Comparison of ENCODE assay signal across 9 mouse cellular contexts in the genomic region with DNA sequence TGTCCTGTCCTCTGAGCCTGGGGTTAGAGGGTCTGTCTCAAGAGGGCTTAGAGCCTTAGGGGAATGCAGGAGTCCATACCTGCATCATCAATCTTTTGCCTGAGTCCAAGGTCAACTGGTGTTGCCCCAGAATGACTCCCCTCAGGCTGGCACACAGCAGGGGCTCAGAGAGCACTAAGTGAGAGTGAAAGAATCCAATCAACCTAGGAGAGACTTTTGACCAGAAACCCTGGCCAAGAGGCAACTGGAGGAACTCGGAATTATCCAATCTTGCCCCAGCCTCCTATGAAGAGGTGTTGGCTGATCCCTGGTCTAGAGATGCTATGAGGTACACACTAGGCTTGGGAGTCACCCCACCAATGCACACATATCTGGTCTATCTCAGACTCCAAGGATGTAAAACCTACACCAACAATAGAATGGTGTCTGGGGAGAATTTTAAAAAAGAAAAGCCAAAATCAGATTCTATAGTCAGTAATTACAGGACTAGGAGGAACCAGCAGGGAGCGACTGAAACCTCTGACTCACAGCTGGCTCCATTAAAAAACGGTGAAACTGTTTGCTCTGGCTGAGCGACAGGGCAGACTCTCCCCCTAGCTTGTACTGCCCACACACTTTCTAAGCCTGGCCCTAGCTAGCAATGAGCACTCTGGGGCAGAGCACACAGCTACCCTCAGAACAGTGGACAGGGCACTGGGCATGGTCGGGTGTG. TPM values are rescaled to one million over a fixed set of nuclear protein-coding genes. Genes with fewer than 3 reads are reported as not detected.
DNase-seq lines count a peak whose midpoint lies in the region; ATAC-seq and TF ChIP-seq lines count a peak whose summit lies in the region.
"Had no signal": no experiment of that assay in that cellular context is flagged by ENCODE, and none has a peak within 500 bp of the region (broad histone marks: within the 10 kb centered on the region; RNA-seq: fewer than 3 reads in every experiment).

No protein-coding gene starts in this region.

- no peak for ATAC-seq in limb, embryonic 14.5 days (ENCODE audit: low FRiP score, low read depth)
- ATAC-seq: forebrain, embryonic 15.5 days had no signal

- intact Hi-C loops in left cerebral cortex, adult 2 months (cut with DNase I) = no loop called here

- TF ChIP-seq POLR2A in cerebellum, adult 2 months (IDR thresholded peaks at IDR 0.05; ENCODE audit: borderline replicate concordance, insufficient read depth, low read length) = no peak
- no peak for TF ChIP-seq POLR2A in limb, embryonic 14.5 days (IDR thresholded peaks at IDR 0.05; ENCODE audit: borderline replicate concordance, extremely low read depth, insufficient read depth, insufficient read length)

- no peak for DNase-seq in cerebellum, adult 2 months
- no peak for DNase-seq in cerebellum, postnatal 14 days
- DNase-seq in left cerebral cortex, adult 2 months (ENCODE audit: extremely low spot score in 1 of 2, low spot score in 2 of 2) = no peak
- no peak for DNase-seq in left cerebral cortex, adult 8-10 months (ENCODE audit: low spot score in 2 of 2)
- DNase-seq in embryonic facial prominence, embryonic 10.5 days (ENCODE audit: low spot score) = no peak
- peak; percentile 34 for DNase-seq in limb, embryonic 14.5 days (ENCODE audit: low spot score)
- no peak for DNase-seq in spleen, adult 12 weeks (ENCODE audit: low spot score)
- no peak for DNase-seq in urinary bladder, adult 2 months (ENCODE audit: low spot score)

- H3K9me3 ChIP-seq in embryonic facial prominence, embryonic 10.5 days = no peaks in the 10 kb centered on the region
- H3K9me3 ChIP-seq in limb, embryonic 14.5 days (ENCODE audit: control insufficient read depth, low read length) = no peaks in the 10 kb centered on the region
- H3K9me3 ChIP-seq: forebrain, embryonic 15.5 days had no signal

- peaks cover 52% of the 10 kb centered on the region for H3K36me3 ChIP-seq in embryonic facial prominence, embryonic 10.5 days (replicated peaks)
- H3K36me3 ChIP-seq in limb, embryonic 14.5 days (ENCODE audit: control insufficient read depth, insufficient read depth, low read length) = 0 out of 2 replicates have a peak, but pooled peaks cover 2% of the 10 kb centered on the region
- H3K36me3 ChIP-seq: forebrain, embryonic 15.5 days had no signal

- no peaks in the 10 kb centered on the region for H3K27me3 ChIP-seq in cerebellum, adult 2 months (ENCODE audit: control insufficient read depth, insufficient read depth, low read length)
- H3K27me3 ChIP-seq in embryonic facial prominence, embryonic 10.5 days (replicated peaks; ENCODE audit: low read depth, poor library complexity, severe bottlenecking) = no peaks in the 10 kb centered on the region
- no peaks in the 10 kb centered on the region for H3K27me3 ChIP-seq in limb, embryonic 14.5 days (ENCODE audit: control insufficient read depth, insufficient read depth, low read length)
- H3K27me3 ChIP-seq: forebrain, embryonic 15.5 days had no signal

- H3K27ac ChIP-seq in cerebellum, adult 2 months (ENCODE audit: insufficient read depth, low read length) = 0 out of 2 replicates have a peak overlapping the region, but pooled peaks have one; percentile 30
- peak overlapping the region; percentile 29; the same call in 1 of the 2 replicates for H3K27ac ChIP-seq in left cerebral cortex, adult 2 months
- peak overlapping the region; percentile 55 for H3K27ac ChIP-seq in embryonic facial prominence, embryonic 10.5 days (replicated peaks)
- H3K27ac ChIP-seq in limb, embryonic 14.5 days (replicated peaks; ENCODE audit: low read depth, low read length) = peak overlapping the region; percentile 65; the same call in 1 of the 2 replicates
- H3K27ac ChIP-seq: forebrain, embryonic 15.5 days had no signal

- H3K4me1 ChIP-seq in cerebellum, adult 2 months (ENCODE audit: control insufficient read depth, insufficient read depth, low read length) = peaks cover 31% of the 10 kb centered on the region
- H3K4me1 ChIP-seq in embryonic facial prominence, embryonic 10.5 days = peaks cover 67% of the 10 kb centered on the region
- peaks cover 25% of the 10 kb centered on the region for H3K4me1 ChIP-seq in limb, embryonic 14.5 days (ENCODE audit: control insufficient read depth, insufficient read depth, low read length)

- no peak overlapping the region for H3K4me2 ChIP-seq in limb, embryonic 14.5 days (replicated peaks; ENCODE audit: low read depth, low read length, severe bottlenecking)
- H3K4me2 ChIP-seq: forebrain, embryonic 15.5 days had no signal

- no peak overlapping the region for H3K9ac ChIP-seq in limb, embryonic 14.5 days (ENCODE audit: low read depth, low read length, severe bottlenecking)
- H3K9ac ChIP-seq: forebrain, embryonic 15.5 days had no signal

- TF ChIP-seq CTCF in cerebellum, adult 2 months (IDR thresholded peaks at IDR 0.05; ENCODE audit: borderline replicate concordance, insufficient read depth, low read depth, low read length) = no peak
- no peak; the same call in none of the 2 replicates for TF ChIP-seq CTCF in left cerebral cortex, adult 2 months (IDR thresholded peaks at IDR 0.05)

- H3K4me3 ChIP-seq in cerebellum, adult 2 months (replicated peaks; ENCODE audit: insufficient read depth, low read depth, low read length) = no peak overlapping the region
- H3K4me3 ChIP-seq in left cerebral cortex, adult 2 months = no peak overlapping the region
- H3K4me3 ChIP-seq in embryonic facial prominence, embryonic 10.5 days = no peak overlapping the region
- no peak overlapping the region for H3K4me3 ChIP-seq in limb, embryonic 14.5 days (replicated peaks; ENCODE audit: low read length)
- H3K4me3 ChIP-seq: forebrain, embryonic 15.5 days had no signal

- 50% methylated on average over 5 of the region's 5 CpGs for WGBS in cerebellum, adult 2 months
- WGBS in embryonic facial prominence, embryonic 10.5 days = 62% methylated on average over 5 of the region's 5 CpGs
- WGBS in limb, embryonic 14.5 days = 34% methylated on average over 5 of the region's 5 CpGs

RNA-seq across cellular contexts. Expression of a gene that starts 31.7 kb away (rescaled TPM):
- polyA plus RNA-seq in cerebellum, adult 2 months (2012; rRNA removed) = 129 and 135 TPM in 2 replicates
- 100 to 1,000 TPM; 196 to 199 TPM for total RNA-seq in left cerebral cortex, adult 2 months (2021)
- 100 to 1,000 TPM; 161 to 178 (median 177) TPM for total RNA-seq in left cerebral cortex, adult 8-10 months (2022)
- polyA plus RNA-seq in embryonic facial prominence, embryonic 10.5 days (2016; fragmentation: Nextera tagmentation; extraction: Ambion mirVana) = 260 and 269 TPM in 2 replicates
- 268 and 299 TPM in 2 replicates for polyA plus RNA-seq in limb, embryonic 14.5 days (2012; rRNA removed)
- polyA plus RNA-seq in limb, embryonic 14.5 days (2014; fragmentation: Nextera tagmentation; extraction: Ambion mirVana) = 295 and 304 TPM in 2 replicates
- 285 and 345 TPM in 2 replicates for polyA plus RNA-seq in urinary bladder, adult 2 months (2012; rRNA removed)

RNA-seq across cellular contexts. Expression of a gene that starts 49.3 kb away (rescaled TPM):
- polyA plus RNA-seq in cerebellum, adult 2 months (2012; rRNA removed) = 0.41 and 0.46 TPM in 2 replicates
- 1 to 10 TPM; 1.5 to 2.0 TPM for total RNA-seq in left cerebral cortex, adult 2 months (2021)
- 1 to 10 TPM in 3 of 4 experiments, under 1 TPM in 1; 0.41 to 2.3 (median 1.3) TPM for total RNA-seq in left cerebral cortex, adult 8-10 months (2022)
- polyA plus RNA-seq in embryonic facial prominence, embryonic 10.5 days (2016; fragmentation: Nextera tagmentation; extraction: Ambion mirVana) = 0.44 and 0.55 TPM in 2 replicates
- 0.19 and 0.25 TPM in 2 replicates for polyA plus RNA-seq in limb, embryonic 14.5 days (2012; rRNA removed)
- polyA plus RNA-seq in limb, embryonic 14.5 days (2014; fragmentation: Nextera tagmentation; extraction: Ambion mirVana) = 0.58 and 0.94 TPM in 2 replicates
- polyA plus RNA-seq in urinary bladder, adult 2 months (2012; rRNA removed) = 0.66 and 0.73 TPM in 2 replicates

RNA-seq across cellular contexts. Expression of a gene that starts 51.2 kb away (rescaled TPM):
- polyA plus RNA-seq in cerebellum, adult 2 months (2012; rRNA removed) = 322 and 331 TPM in 2 replicates
- 100 to 1,000 TPM; 179 to 192 TPM for total RNA-seq in left cerebral cortex, adult 2 months (2021)
- total RNA-seq in left cerebral cortex, adult 8-10 months (2022) = 100 to 1,000 TPM; 197 to 208 (median 204) TPM
- polyA plus RNA-seq in embryonic facial prominence, embryonic 10.5 days (2016; fragmentation: Nextera tagmentation; extraction: Ambion mirVana) = 444 and 454 TPM in 2 replicates
- polyA plus RNA-seq in limb, embryonic 14.5 days (2012; rRNA removed) = 473 and 518 TPM in 2 replicates
- 450 TPM in 2 replicates for polyA plus RNA-seq in limb, embryonic 14.5 days (2014; fragmentation: Nextera tagmentation; extraction: Ambion mirVana)
- polyA plus RNA-seq in urinary bladder, adult 2 months (2012; rRNA removed) = 368 and 380 TPM in 2 replicates

RNA-seq across cellular contexts. Expression of a gene that starts 51.4 kb away (rescaled TPM):
- 1.2 and 1.3 TPM in 2 replicates for polyA plus RNA-seq in cerebellum, adult 2 months (2012; rRNA removed)
- 1 to 10 TPM; 1.8 to 2.3 TPM for total RNA-seq in left cerebral cortex, adult 2 months (2021)
- 1 to 10 TPM in 3 of 4 experiments, under 1 TPM in 1; 0.99 to 3.7 (median 2.1) TPM for total RNA-seq in left cerebral cortex, adult 8-10 months (2022)
- 11.6 and 14.4 TPM in 2 replicates for polyA plus RNA-seq in embryonic facial prominence, embryonic 10.5 days (2016; fragmentation: Nextera tagmentation; extraction: Ambion mirVana)
- polyA plus RNA-seq in limb, embryonic 14.5 days (2012; rRNA removed) = 9.3 and 9.5 TPM in 2 replicates
- 6.4 and 7.0 TPM in 2 replicates for polyA plus RNA-seq in limb, embryonic 14.5 days (2014; fragmentation: Nextera tagmentation; extraction: Ambion mirVana)
- 3.6 and 3.8 TPM in 2 replicates for polyA plus RNA-seq in urinary bladder, adult 2 months (2012; rRNA removed)
